Mouse (Mus musculus) megakaryocyte progenitor cell, adult 5-6 weeks (primary cell): ENCODE data around the gene Gm20388. TPM values are rescaled to one million over a fixed set of nuclear protein-coding genes. Genes with fewer than 3 reads are reported as not detected.

Experiments used
- ATAC-seq: replicated peaks from 2 replicates; pipeline ENCODE4 v1.8.0; 2016; ENCODE audit warnings: mild to moderate bottlenecking, moderate TSS enrichment, inconsistent platforms; ENCODE audit not compliant: poor library complexity
- total RNA-seq, 2 experiments: library from RNA; stranded (forward) in 1 of 2; stranded (reverse) in 1 of 2; fragments of 157-497, 149-512 nt in 1 of 2; fragments of 200-1000 nt in 1 of 2; gene quantifications; 2 replicates each; pipeline versions ENCODE4 v1.2.3 to v1.2.4; 2015 to 2017

Gm20388 gene
- total RNA-seq, 2 experiments from 2014 or later = 18.6 TPM; not detected in 1

GRCm38 (mm10) chr8:122473911-122474421 lies 2563.3 kb downstream of the Gm20388 start:
- ATAC-seq = peak; percentile 59

- peak; percentile 27 for ATAC-seq
Observed at GRCm38 (mm10) chr8:122474951-122475560, 2564.4 kb downstream of the Gm20388 start.

GRCm38 (mm10) chr8:122475580-122476320 lies 2565.1 kb downstream of the Gm20388 start, which contains the start of the genes Rnf166 and Ctu2:
TSS of gene Rnf166 (minus strand) at chr8:122476064.
TSS of gene Ctu2 (plus strand) at chr8:122476143.
- peak; percentile 79 for ATAC-seq

GRCm38 (mm10) chr8:122482448-122482847 lies 2571.8 kb downstream of the Gm20388 start:
- no peak for ATAC-seq

- ATAC-seq = no peak
Observed at GRCm38 (mm10) chr8:122483877-122484276, 2573.2 kb downstream of the Gm20388 start.

GRCm38 (mm10) chr8:122484831-122485230 lies 2574.2 kb downstream of the Gm20388 start:
- peak; percentile 79 for ATAC-seq

- no peak for ATAC-seq
Observed at GRCm38 (mm10) chr8:122488387-122488786, 2577.7 kb downstream of the Gm20388 start.

- no peak for ATAC-seq
Observed at GRCm38 (mm10) chr8:122497016-122497734, 2586.5 kb downstream of the Gm20388 start.

GRCm38 (mm10) chr8:122497912-122498311 lies 2587.3 kb downstream of the Gm20388 start:
- ATAC-seq = peak; percentile 73

GRCm38 (mm10) chr8:122500856-122501255 lies 2590.2 kb downstream of the Gm20388 start:
- peak; percentile 87 for ATAC-seq

- no peak for ATAC-seq
Observed at GRCm38 (mm10) chr8:122511552-122511951, 2600.9 kb downstream of the Gm20388 start.

- ATAC-seq = no peak
Observed at GRCm38 (mm10) chr8:122512392-122512791, 2601.8 kb downstream of the Gm20388 start.

- ATAC-seq = no peak
Observed at GRCm38 (mm10) chr8:122515699-122516098, 2605.1 kb downstream of the Gm20388 start.

- no peak for ATAC-seq
Observed at GRCm38 (mm10) chr8:122517541-122518190, 2607.0 kb downstream of the Gm20388 start.

- ATAC-seq = no peak
Observed at GRCm38 (mm10) chr8:122520611-122521010, 2610.0 kb downstream of the Gm20388 start.

GRCm38 (mm10) chr8:122522796-122523651 lies 2612.4 kb downstream of the Gm20388 start:
- 0 out of 2 replicates have a peak, but pooled peaks have one; percentile 12 for ATAC-seq

- ATAC-seq = no peak
Observed at GRCm38 (mm10) chr8:122523652-122524360, 2613.2 kb downstream of the Gm20388 start.

GRCm38 (mm10) chr8:122524506-122524905 lies 2613.9 kb downstream of the Gm20388 start:
- no peak for ATAC-seq

GRCm38 (mm10) chr8:122525004-122525403 lies 2614.4 kb downstream of the Gm20388 start:
- ATAC-seq = peak; percentile 40; the same call in 1 of the 2 replicates
